Mouse (Mus musculus): ENCODE results near the gene Etfrf1.

Gene Etfrf1

GRCm38 (mm10) chr6:145210816-145211338 lies at the start of gene Etfrf1, which contains the start of gene Casc1:
TSS of gene Etfrf1 (plus strand) at chr6:145211134.
TSS of gene Casc1 (minus strand) at chr6:145211005.
- DNase-seq (ENCODE audit: low read depth, low spot score): peak; percentile 100

GRCm38 (mm10) chr6:145171892-145172606 lies 38.9 kb upstream of the Etfrf1 start:
- DNase-seq (ENCODE audit: low read depth, low spot score): no peak

DNA sequence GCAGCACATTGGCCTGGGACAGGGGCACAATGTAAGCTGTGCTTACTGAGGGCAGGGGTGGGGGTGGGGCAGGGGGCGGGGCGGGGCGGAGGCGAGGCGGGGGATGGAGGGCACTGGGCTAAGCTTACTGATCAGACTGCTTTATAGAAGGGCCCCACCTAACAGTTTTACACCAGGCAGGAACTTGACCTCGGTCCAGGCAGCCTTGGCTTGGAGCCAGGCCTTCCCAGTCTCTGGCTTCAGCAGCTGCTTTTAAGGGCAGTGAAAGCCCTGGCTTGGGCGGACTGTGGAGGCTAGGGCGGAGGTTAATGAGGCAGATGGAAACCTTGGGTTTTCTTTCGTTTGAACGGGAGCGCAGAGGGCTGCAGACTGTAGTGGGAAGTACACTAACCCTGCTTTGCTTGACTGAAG lies 37.1 kb upstream of the Etfrf1 start:
- peak; percentile 86 for DNase-seq (ENCODE audit: low read depth, low spot score)

DNA sequence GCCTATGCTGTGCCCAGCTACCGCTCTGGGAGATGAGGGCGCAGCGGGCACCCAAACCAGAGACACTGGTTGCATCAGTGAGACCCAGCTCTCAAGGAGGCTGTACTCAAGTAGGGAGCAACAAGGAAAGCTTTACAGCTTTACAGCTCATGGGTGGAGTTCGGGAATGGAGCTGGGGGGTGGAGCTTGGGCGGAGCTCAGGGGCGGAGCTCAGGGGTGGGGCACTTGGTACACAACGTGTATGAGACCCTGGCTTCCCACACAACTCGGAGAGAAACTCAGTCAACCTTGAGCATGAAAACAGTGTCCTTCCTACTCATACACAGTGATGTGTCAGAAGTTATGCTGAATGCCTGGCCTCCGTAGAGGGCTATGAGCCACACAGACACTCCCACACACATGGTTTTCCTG lies 35.4 kb upstream of the Etfrf1 start:
- peak; percentile 90 for DNase-seq (ENCODE audit: low read depth, low spot score)

DNA sequence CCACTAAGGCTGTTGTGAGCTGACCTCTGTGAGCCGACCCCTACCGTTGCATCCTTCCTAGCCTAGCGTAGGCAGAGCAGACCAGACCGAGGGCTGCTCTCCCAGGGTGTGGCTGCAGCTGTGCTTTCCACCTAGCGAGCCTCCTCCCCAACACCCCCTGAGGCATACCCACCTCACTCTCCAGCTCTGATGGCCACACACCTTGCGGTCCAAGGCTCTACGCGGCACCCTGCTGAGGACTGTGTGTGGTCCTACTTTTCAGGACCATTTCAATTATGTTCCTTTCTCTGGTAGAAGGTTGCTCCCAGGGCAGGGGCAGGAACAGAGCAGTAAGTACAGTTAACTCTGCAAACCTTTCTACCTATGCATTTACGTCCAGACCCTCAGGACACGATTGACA lies 34.5 kb upstream of the Etfrf1 start:
- peak; percentile 98 for DNase-seq (ENCODE audit: low read depth, low spot score)

GRCm38 (mm10) chr6:145179665-145180064 lies 31.3 kb upstream of the Etfrf1 start:
- DNase-seq (ENCODE audit: low read depth, low spot score): peak; percentile 89

GRCm38 (mm10) chr6:145182044-145182443 lies 28.9 kb upstream of the Etfrf1 start:
- DNase-seq (ENCODE audit: low read depth, low spot score): no peak

DNA sequence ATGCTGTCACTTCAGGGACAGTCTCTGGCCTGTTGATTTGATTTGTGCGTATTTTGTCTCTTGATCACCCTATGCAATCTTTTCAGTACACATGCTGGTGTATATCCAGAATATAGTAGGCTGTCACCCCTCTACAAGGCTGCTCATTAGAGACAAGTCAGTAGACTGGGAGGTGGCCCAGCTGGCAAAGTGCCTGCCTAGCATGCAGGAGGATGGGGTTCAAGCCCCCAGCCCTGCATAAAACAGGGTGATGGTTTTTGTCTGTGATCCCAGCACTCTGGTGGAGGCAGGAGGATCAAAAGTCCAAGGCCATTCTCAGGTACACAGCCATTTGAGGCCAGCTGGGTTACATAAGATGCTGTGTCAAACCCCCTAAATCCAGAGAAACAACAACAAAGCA lies 24.8 kb upstream of the Etfrf1 start:
- no peak for DNase-seq (ENCODE audit: low read depth, low spot score)

DNA sequence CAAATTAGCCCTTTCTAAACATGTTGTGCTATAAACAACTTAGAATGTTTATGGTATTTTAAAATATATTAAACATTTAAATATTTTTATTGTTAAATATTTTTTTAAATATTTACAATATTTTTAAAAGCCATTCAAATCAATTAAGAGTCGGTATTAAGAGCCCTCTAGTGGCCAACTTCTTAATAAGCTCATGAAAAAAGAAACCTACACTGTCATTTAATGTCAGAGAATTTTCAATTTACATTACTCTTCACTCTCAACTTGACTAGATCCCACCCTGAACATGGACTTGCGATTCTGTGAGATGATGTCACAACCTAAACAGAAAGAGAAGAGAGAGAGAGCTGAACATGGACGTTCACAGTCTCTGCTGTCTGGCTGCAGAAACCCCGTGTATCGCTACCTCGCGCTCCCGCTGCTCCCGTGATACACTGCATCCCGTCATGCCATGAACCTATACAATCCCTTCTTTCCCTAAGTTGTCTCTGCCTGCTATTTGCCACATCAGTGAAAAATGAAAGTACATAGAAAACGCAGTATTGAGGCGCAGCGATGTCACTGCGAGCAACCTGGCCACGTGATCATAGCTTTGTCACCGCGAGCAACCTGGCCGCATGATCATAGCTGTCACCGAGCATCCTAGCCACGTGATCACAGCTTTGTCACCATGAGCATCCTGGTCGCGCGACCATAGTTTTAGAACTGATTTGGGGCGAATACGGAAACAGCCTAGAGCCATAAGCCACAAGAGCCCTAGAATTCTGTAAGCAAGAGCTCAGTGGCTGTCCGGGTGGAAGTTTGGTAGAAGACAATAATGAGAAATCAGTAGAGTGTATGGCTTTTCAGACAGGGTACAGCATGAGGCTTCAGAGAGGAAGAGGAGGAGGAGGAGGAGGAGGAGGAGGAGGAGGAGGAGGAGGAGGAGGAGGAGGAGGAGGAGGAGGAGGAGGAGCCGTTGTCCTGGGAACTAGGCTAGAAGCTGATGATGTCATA lies 23.5 kb upstream of the Etfrf1 start:
- peak; percentile 71 for DNase-seq (ENCODE audit: low read depth, low spot score)

DNA sequence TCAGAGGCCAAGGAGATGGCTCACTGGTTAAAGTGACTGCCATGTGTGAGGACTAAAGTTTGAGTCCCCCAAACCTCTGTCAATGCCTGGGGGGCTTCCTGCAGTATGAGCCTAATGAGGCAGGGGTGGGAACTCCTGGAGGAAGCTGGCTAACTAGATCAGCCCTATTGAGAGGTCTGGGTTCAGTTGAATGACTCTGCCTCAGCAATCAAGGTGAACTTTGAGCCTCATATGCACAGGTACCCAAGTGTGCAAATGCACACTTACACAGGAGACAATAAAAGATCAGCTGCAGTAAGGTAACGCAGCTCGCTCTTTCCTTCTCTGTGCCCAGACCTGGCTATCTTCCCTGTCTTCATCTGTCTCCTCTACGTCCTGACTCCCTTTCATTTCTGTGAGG lies 17.9 kb upstream of the Etfrf1 start:
- no peak for DNase-seq (ENCODE audit: low read depth, low spot score)

GRCm38 (mm10) chr6:145193446-145193845 lies 17.5 kb upstream of the Etfrf1 start:
- DNase-seq (ENCODE audit: low read depth, low spot score): no peak

GRCm38 (mm10) chr6:145197949-145198686 lies 12.8 kb upstream of the Etfrf1 start:
- DNase-seq (ENCODE audit: low read depth, low spot score): no peak

GRCm38 (mm10) chr6:145202432-145203125 lies 8.4 kb upstream of the Etfrf1 start:
- DNase-seq (ENCODE audit: low read depth, low spot score): no peak

DNA sequence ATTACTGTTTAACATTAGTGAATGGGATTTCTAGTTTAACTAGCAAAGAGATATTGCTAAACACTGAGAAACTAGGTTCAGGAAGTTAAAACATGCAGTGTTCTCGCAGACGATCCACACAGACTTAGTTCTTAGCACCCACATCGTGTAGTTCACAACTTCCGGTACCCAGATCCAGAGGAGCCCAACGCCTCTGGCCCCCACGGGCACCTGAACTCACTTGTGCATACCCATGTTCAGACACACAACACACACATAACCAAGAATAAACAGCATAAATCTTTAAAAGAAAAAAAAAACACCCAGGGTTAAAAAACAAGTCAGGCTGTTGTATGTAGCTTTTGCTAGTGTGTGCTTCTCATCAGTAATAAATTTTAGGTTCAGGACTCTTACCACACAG lies 6.5 kb upstream of the Etfrf1 start:
- no peak for DNase-seq (ENCODE audit: low read depth, low spot score)

DNA sequence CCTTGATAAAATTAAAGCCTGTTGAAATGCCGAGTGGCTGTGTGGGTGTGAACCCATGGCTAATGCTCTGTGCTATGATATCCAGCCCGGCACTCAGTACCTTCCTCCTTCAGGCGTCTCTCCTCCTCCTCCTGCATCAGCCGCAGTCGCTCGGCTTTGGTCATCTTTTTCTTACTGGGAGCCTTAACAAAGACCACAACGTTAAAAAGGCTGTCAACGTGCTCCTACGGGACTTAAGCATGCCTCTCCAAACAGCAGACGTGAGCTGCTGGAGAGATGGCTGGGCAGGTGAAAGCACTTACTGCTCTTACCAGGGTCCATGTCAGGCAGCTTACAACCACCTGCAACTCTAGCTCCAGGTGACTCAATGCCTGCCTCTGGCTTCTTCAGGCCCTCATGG lies 5.8 kb upstream of the Etfrf1 start:
- no peak for DNase-seq (ENCODE audit: low read depth, low spot score)

- DNase-seq (ENCODE audit: low read depth, low spot score): no peak
Measured at GRCm38 (mm10) chr6:145210056-145210680, 766 bp upstream of the Etfrf1 start.

GRCm38 (mm10) chr6:145211376-145212305 lies 707 bp downstream of the Etfrf1 start:
- DNase-seq (ENCODE audit: low read depth, low spot score): peak; percentile 95

DNA sequence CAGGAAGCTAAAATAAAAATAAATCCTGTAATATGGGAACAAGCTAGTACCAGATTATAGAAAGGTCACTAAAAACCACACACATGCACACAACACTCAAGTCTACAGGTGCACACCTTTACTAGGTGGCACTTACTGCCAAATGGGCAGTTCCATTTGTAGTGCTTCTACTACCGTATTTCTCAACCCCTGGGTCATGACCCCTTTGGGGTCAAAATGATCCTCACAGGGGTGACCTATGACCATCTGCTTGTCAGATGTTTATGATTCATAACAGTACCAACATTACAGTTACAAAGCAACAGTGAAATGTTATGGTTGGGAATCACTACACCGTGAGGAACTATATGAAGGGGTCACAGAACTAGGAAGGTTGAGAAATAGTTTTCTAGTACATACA lies 3.0 kb downstream of the Etfrf1 start:
- DNase-seq (ENCODE audit: low read depth, low spot score): no peak

DNA sequence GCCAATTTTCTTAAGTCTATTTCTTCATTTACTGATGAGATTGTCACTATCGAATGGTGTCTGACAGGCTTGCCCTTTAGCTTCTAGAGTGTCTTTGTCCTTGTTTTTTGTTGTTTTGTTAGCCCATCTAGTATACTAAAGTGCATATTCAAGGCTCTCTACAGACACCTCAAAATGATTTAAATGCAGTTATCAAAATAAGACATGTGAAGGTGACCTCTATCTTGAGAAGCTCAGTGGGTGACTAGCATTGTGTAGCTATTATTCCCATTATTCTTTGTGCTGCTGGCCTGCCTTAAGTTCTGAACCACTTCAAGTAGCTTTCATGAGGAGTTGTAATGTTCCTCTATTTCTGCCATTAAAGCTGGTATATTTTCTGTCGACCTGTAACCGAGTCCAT lies 4.9 kb downstream of the Etfrf1 start:
- DNase-seq (ENCODE audit: low read depth, low spot score): no peak
